Mouse (Mus musculus): ENCODE data around the gene Rag1. TPM values are rescaled to one million over a fixed set of nuclear protein-coding genes. Genes with fewer than 3 reads are reported as not detected.

Rag1 gene
- 0.99 and 2.2 TPM in 2 replicates for total RNA-seq (2014; fragmentation: Nextera tagmentation)
- 0.23 and 1.1 TPM in 2 replicates for total RNA-seq (2017)

DNA sequence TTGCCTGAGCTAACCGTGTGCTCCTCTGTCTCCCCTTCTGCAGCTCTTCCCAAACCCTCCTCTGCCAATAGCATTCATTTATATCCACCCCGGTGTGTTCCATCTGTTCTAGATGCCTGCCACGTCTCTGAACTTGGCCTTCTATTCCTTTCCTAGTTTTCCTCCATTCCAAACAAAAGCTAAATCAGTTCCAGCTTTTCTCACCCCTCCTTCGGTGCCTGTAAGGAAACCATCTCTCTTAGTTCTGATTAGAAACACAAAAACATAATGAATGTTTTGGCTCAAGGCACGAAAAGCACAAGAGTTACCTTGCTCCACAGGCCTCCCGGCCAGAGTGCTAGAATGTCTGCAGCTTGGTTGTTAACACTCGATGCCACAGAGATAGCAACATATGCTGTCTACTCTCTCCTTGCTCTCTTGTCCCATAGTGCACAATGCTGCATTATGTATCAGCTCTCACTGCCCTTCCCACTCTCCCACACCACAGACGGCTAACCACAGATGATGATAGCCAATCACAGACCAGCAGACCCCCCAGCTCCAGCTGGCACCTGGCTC lies at the start of gene Rag1, which contains the start of gene B230118H07Rik:
Rag1 (minus strand) TSS at position 388 of the 558 bp plus-strand sequence.
B230118H07Rik (minus strand) TSS at position 419 of the 558 bp plus-strand sequence.
- ATAC-seq (replicated peaks; ENCODE audit: low FRiP score, low TSS enrichment, poor library complexity, severe bottlenecking), result peak; percentile 56

- ATAC-seq (replicated peaks; ENCODE audit: low FRiP score, low TSS enrichment, poor library complexity, severe bottlenecking), result no peak
Measured at GRCm38 (mm10) chr2:101695584-101695983, 46.3 kb upstream of the Rag1 start.

DNA sequence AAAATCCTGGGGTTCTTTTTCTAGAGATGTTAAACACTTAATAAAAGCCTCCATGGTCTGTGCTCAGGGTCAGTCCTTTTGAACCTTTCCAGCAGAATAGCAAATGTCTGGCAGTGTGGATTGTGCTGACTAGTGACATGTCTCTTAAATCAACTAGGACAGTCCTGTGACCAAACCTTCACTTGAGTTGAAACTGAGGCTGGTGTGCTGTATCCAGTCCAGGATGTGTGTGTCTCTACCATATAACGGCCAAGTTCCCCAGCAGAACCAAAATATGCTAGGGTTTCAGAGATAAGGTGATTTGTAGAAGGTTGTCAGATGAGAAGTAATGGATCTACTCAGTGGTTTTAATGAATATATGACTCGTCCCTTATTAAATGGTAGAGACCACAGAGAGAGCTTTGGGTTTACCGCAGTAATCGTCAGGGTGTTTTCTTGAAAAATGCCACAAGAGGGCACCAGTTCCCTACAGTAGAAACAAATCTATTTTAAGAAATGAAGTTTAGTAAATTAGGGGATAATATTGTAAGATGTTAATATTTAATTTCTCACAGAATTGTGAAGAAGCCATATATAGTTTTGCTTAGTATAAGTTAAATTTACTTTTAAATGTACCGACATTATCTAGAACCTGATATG lies 44.4 kb upstream of the Rag1 start:
- ATAC-seq (replicated peaks; ENCODE audit: low FRiP score, low TSS enrichment, poor library complexity, severe bottlenecking), result peak; percentile 43

- ATAC-seq (replicated peaks; ENCODE audit: low FRiP score, low TSS enrichment, poor library complexity, severe bottlenecking), result no peak
Measured at GRCm38 (mm10) chr2:101693043-101693442, 43.7 kb upstream of the Rag1 start.

DNA sequence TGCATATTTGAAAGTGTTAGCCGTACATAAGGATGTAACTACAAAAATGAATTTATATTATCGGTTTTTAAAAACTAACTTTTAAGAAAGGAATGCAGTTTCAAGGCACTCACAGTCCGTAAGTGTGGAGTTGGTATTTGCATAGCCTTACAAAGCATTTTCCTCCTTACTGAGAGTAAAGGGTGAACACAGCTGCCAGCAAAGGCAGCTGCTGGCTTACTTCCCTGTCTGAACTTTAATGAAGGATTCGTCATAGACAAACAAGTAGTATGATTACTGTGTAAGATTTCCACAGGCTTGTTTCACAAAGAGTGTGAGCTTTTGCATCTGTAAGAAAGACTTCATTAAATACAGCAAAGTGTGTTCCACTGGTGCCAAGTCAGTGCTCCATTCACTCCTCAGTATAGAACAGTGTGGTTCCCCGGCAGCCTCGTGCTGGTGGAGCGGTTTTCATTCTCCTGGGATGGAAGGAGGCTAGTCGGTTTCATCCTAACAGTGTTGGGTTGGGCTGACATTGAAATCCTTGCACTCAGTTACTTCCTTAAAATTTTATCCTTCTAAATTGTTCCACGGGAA lies 41.0 kb upstream of the Rag1 start:
- no peak for ATAC-seq (replicated peaks; ENCODE audit: low FRiP score, low TSS enrichment, poor library complexity, severe bottlenecking)

DNA sequence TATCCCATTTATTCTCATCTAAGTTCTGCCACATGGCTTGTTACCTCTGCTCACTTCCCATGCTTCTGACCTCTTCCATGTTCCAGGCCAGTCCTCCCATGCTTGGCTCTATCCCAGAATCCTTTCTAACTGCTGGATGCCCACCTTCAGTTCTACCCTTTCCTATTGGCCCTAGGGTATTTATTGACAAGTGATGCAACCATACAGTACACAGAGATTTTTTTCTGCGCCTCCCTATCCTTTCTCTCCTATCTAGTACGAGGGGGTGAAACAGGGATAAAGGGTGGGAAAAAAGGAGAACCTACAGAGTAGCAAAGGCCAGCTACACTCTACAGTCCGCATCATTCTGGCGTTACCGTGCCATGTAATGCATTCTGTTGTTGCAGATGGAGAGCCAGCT lies 38.7 kb upstream of the Rag1 start:
- ATAC-seq (replicated peaks; ENCODE audit: low FRiP score, low TSS enrichment, poor library complexity, severe bottlenecking), result no peak

DNA sequence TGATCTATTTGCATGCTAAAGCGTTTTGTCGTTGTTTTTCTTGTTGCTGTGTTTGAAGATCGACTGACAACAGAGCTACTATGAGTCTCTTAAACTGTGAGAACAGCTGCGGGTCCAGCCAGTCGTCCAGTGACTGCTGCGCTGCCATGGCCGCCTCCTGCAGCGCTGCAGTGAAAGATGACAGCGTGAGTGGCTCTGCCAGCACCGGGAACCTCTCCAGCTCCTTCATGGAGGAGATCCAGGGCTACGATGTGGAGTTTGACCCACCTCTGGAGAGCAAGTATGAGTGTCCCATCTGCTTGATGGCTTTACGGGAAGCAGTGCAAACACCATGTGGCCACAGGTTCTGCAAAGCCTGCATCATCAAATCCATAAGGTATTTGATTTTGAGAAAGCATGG lies 35.1 kb upstream of the Rag1 start:
- ATAC-seq (replicated peaks; ENCODE audit: low FRiP score, low TSS enrichment, poor library complexity, severe bottlenecking), result no peak

DNA sequence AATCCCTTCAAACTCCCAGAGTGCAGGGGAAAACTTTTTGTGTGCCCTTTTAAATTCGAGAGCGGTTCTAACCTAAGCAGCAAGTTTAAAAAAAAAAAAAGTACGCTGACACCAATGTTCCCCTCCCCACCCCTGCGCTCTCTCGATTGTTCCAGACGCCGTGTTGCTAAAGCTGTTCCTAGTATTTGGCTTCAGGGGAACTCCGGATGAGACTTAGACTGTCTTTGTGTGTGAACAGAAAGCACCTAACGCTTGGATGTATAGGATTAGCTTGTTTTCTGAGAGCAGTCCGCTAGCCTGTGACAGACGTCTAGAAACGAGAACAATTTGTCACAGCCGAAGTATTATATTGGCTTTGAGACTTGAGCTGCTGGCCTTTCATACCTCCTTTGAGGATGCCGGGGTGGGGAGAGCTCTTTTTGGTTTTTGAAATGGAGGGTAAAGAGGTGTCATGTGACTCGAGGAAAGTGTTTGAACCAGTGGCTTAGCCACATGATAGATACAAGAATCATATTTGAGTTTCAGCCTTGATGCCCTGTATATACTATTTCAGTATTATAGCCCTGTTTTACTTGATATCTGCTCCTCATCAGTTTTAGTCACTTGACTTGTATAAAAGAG lies 30.0 kb upstream of the Rag1 start:
- no peak for ATAC-seq (replicated peaks; ENCODE audit: low FRiP score, low TSS enrichment, poor library complexity, severe bottlenecking)

GRCm38 (mm10) chr2:101678236-101679021 lies 29.1 kb upstream of the Rag1 start, which contains the start of gene Traf6:
Gene Traf6, plus strand, starts transcription at chr2:101678429.
- peak; percentile 98 for ATAC-seq (replicated peaks; ENCODE audit: low FRiP score, low TSS enrichment, poor library complexity, severe bottlenecking)

GRCm38 (mm10) chr2:101673547-101673946 lies 24.2 kb upstream of the Rag1 start:
- ATAC-seq (replicated peaks; ENCODE audit: low FRiP score, low TSS enrichment, poor library complexity, severe bottlenecking), result no peak

- ATAC-seq (replicated peaks; ENCODE audit: low FRiP score, low TSS enrichment, poor library complexity, severe bottlenecking), result no peak
Measured at GRCm38 (mm10) chr2:101668751-101669150, 19.4 kb upstream of the Rag1 start.

DNA sequence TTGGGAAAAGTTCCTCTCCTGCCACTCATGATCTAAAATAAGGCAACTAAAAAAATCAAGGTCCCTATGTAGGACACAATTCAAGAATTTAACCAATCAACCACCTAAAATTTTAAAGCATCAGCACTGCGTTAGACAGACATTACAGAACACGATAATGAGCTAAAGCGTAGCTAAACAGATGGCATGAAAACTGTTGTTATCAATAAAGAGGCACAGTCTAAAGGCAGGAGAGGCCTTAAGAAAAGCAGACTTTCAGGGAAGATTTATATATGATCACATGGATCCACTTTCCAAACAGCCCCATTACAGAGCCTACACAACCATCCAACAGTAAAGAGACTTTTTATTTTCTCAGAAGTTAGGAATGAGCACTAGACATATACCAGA lies 16.4 kb upstream of the Rag1 start:
- ATAC-seq (replicated peaks; ENCODE audit: low FRiP score, low TSS enrichment, poor library complexity, severe bottlenecking), result no peak

DNA sequence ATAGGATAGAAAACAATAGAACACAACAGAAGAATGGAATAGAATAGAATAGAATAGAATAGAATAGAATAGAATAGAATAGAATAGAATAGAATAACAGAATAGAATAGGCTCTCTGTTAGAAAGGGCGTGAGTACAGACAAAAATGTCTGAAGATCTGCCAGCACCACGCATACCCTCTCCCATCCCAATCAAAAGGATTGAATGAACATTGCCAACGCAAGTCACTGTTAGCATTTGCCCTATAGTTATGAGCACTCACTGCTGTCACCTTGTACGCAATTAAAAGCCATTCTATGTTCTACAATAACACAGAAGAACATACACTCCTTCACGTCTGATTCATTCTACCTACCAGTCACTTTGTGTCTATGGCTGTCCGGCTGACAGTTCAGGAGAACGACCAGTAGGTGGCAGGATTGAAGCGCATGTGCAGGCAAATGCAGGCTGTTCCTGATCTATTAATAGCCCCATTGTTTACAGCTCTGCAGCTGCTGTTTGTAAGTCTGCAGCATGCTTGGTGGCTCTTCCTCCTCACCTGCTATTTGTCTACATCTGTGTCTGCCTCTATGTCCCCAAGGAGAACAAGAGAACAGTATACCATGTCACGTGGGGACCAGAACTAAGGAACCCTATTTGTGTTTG lies 15.9 kb upstream of the Rag1 start:
- ATAC-seq (replicated peaks; ENCODE audit: low FRiP score, low TSS enrichment, poor library complexity, severe bottlenecking), result peak; percentile 99

GRCm38 (mm10) chr2:101660536-101660935 lies 11.2 kb upstream of the Rag1 start:
- no peak for ATAC-seq (replicated peaks; ENCODE audit: low FRiP score, low TSS enrichment, poor library complexity, severe bottlenecking)

DNA sequence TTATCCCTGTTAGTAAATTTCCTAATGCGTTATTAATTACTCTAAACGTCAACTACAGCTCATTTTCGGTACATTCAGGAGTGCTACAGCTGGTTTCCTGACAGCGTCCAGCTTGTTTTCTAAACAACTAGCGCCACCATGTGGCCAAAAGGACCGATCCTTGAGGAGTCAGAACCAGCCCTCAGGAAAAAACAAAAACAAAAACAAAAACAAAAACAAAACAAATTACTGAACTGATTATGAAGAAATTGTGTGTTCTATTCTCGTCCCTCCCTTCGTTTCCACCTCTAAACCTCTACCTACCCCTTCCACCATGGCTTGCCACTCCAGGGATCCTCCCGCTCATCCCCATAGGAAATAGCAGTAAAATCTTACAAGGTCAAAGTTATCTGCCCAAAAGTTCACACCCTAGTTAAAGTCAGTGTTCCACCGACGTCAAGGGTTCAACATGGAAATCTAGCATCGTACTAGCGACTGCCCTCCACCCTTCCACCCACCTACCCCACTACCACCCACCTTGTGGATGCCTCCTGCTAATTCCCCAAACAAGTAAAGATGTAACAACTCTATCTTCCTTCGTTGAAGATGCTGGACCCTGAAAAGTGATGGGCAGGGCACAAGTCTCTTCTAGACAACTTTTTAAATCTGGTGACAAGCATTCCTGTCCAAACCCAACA lies 3.8 kb upstream of the Rag1 start:
- ATAC-seq (replicated peaks; ENCODE audit: low FRiP score, low TSS enrichment, poor library complexity, severe bottlenecking), result peak; percentile 71

DNA sequence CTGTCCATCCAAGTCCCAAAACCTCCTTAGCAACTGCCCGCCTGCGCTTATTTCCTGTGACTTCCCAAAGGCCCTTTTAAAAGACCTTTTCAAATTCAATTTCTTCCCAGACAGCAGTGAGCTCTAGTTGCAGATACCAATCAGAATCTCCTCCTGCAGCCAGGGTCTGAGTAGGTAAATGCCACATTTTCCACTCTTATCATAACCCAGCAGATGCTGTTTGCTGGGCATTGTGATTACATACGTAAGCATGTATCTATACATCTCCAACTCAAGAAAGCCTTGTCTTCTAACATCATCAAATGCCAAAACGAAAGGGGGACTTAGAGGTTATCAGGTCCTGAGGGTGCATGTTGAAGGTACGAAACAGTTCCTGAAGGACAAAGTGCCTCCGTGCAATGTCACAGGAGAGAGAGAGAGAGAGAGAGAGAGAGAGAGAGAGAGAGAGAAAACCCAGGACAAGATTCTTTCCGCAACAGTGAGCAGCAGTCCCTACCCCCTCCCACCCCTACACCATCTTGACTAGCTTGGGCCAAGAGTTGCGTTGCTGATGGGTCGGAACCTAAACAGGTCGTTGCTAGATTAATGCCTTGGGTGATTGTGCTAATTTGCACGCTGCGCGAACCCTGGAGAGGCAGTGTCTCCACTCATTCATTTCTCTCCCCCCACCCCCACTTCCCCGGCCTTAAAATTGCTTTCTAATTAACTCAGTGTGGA lies 3.1 kb upstream of the Rag1 start:
- peak; percentile 70 for ATAC-seq (replicated peaks; ENCODE audit: low FRiP score, low TSS enrichment, poor library complexity, severe bottlenecking)

DNA sequence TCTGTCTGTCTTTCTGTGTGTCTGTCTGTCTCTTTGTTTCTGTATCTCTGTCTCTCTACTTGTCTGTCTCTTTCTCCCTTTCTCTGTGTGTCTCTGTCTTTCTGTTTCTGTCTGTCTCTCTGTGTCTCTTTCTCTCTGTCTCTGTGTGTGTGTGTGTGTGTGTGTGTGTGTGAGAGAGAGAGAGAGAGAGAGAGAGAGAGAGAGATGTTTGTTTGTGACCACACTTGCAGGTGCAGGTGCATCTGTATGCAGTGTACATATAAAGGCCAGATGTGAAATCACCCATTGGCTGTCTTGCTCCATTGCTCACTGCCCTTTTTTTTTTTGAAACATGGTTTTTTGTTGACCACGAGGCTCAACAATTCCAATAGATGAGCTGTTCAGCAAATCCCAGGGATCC lies 1.1 kb upstream of the Rag1 start:
- no peak for ATAC-seq (replicated peaks; ENCODE audit: low FRiP score, low TSS enrichment, poor library complexity, severe bottlenecking)

DNA sequence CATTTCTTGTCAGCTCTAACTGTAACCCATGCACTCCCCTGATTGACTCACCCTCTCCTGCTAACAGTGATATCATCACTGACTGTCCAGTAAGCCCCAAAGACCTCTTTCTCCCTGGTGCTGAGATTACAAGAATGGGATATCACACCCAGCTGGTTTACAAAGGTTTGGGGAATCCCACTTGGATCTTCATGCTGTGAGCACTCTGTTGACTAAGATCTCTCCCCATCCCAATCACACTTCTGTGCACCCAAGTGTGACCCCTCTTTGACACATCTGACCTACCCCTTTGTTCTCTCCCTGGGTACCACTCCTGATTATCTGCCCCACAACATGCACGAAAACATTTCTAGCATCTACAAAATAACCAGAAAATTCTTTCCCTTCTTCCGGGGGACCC lies 940 bp downstream of the Rag1 start:
- ATAC-seq (replicated peaks; ENCODE audit: low FRiP score, low TSS enrichment, poor library complexity, severe bottlenecking), result no peak

Measured in megakaryocyte-erythroid progenitor cell, adult 5-6 weeks (primary cell).